Mouse (Mus musculus): ENCODE measurements around the gene Moap1.

Gene Moap1

DNA sequence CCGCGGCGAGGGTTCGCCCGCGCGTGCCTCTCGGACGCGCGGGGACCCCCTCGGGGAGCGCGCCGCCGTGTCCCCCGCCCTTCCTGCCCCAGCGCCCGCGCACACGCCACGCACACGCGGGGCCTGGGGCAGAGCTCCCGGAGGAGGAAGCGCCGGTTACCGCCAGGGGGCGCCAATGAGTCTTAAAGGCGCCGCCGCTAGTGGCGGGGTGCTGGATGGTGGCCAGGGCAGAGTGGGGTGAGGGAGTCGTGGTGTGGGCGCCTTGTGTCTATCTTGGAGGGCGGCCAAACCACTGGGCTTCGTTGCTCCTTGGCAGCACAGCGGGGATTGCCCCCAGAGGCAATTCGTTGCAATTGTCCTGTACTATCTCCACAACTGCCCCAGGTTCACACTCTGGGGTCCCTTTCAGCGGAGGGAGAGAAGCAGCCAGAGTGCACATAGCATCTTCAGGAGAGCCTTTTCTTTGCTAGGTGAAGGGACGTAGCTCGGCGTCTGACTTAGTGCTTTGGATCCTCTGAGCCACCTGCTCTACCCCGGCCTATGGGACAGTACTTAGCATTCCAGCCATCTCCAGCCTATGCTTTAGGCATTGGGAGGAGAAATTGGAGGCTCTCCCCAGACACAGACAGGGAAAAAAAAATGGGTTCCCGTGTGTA, 38.1 kb downstream of the Moap1 start:
- peak; percentile 95 to 98 for DNase-seq

DNA sequence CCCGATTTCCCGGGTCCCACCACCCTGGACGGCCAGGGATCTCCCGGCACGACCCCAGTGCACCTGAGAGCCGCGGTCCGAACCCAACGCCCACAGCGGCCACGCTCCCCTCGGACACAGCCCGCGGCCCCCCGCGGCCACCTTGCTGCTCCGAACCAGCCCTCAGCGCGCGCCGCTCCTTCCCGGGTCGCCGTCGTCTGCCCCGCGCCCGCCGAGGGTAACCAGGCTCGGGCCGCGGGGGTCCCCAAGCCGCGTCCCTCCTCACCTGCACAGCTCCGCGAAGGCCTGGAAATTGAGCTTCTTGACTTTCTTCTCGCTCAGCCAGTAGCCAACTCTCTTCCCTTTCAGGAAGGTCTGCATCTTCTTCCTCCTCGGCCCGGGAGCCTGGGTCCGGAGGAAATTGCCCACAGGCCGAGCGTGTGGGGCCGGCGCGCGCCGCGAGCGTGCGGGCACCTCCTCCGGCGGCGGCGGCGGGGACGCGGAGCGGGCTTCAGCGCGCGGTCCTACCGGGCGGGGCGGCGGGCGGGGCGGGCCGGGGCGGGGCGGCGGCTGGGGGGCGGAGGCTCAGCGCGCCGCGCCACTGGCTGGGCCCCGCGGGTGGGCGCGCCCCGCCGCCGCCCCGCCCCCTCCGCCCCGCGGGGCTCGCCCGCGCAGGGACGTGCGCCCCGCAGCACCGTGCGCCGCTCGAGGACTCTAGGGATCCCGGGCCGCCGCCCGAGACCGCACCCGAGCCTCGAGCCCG, 38.8 kb downstream of the Moap1 start, which contains the start of gene Itpk1:
Itpk1 (minus strand) TSS at position 474 of the 742 bp plus-strand sequence.
- DNase-seq, result peak; percentile 68 to 76

DNA sequence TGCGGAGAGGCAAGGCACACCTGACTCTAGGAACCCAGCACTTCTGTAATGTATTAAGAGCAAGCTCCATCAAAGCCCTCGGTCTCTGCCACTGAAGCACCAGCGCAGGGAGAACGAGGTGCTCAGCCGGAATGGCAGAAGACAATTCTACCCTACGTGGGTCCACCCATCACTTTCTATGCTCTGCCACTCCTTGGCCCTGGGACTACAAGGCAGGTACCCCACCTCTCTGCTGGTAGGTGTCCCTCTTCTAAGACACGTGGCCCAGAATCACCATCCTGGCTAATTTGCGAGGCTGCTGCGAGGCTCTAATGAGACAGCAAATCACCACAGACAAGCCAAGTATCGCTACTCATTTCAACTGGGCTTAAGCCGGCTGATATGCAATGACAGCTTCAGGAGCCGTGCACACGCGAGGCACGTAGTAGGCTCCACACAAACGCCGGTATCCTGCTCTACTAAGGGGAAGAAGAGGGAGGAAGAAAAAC, 39.5 kb downstream of the Moap1 start:
- peak in 1 of 2 experiments; percentile 48 for DNase-seq

DNA sequence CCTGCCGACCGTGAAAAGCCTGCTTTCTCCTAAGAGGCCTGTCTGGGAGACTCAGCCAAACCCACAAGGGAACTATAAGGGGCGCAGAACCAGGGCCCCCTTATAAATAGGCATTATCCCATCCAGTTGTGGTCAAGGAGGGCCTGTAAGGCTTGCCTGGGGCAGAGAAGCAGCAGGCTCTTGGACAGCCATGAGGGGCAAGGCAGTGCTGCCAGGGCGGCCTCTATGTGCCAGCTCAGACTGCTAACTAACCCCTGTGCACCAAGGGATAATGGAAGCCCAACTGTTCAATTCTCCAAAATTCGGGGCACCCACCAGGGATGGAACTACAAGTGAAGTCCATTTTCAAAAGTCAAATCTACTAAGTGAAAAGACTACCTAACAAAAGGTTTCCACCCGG, 40.0 kb downstream of the Moap1 start:
- DNase-seq, result peak in 1 of 2 experiments; percentile 59

DNA sequence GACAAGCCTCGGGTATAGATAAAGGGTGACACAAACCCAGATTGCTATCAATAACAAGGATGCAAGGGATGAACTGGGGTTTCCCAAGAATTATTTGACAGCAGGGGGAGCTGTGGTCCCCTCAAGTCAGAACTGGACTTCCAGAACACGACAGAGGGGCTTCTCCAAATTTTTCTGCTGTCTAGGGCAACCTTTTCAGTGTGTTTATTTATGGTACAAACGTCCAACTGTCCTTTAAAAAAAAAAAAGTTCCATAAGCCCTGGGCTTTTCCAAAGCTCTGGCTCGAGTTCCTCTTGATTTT, 40.4 kb downstream of the Moap1 start:
- peak; percentile 71 to 75 for DNase-seq

DNA sequence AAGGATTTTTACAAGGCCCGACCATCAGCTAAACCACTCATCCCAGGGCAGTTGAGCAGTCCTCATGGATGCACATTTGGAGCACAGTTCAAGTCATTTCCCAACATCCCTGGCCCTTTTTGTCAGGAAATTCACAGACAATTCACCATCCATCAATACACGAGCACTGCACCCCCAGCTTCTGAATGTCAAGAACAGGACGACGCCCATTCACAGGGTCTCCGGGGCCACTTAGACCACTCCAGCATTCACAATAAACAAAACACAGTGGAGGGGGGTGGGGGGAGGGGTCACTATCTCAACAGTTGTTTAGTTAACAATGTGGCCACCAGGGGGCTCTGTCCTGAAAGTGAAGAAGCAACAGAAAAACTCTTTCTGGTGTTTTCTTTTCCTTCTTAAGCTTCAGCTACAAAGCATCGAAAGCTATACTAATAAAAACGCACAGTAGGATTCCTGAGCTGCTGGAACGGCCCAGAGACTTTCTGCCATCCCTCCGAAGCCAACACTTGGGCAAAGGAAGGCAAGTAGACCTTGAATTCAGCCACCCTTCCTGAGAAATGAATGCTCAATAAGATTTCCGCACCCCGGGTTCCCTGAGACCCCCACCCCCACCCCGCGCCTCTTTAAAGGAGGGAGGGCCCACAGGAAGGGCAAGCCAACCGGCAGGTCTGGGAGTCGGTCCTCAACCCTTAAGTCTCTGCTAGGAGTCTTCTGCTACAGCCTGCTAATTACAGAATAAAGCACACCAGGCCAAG, 40.9 kb downstream of the Moap1 start:
- peak; percentile 91 to 97 for DNase-seq

DNA sequence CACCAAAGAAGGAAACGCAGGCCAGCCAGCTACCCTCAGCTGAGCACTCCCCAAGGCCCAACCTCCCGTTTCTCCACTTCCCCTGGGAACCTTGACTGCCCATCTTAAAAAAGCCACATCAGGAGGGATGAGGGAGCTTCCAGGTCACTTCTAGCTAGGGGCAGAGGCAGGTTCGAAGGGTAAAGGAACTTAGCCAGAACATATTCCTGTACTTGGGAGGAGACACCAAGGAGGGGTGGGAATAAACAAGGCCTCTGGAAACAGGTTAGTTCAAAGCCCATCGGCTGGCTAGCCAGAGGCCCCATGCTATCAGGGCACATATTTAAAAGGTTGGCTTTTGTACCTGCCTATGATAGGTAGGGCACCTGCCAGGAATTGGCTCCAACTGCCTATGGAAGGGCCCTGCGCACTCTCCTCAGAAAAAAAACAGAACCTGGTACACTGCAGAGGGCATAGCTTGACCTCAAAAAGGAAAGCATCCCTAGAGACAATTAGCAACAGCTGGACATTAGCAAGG, 41.7 kb downstream of the Moap1 start:
- no peak for DNase-seq

DNA sequence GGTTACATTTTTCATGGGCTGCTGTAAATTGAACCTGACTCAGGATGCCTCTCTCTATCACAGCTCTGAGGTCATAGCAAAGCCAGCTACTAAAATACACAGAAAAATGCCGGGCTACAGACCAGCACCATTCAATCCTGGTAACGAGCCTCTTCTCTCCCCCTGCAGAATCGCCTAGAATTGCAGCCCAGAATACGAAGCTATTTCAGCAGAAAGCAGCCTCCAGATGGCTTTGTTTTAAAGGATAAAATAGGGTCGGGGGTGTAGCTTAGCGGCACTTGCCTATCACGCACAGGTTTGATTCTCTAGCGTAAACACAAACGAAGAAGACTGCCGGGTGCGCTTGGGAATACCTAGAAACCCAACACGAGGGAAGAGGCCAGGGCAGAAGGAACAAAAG, 43.0 kb downstream of the Moap1 start:
- no peak for DNase-seq

DNA sequence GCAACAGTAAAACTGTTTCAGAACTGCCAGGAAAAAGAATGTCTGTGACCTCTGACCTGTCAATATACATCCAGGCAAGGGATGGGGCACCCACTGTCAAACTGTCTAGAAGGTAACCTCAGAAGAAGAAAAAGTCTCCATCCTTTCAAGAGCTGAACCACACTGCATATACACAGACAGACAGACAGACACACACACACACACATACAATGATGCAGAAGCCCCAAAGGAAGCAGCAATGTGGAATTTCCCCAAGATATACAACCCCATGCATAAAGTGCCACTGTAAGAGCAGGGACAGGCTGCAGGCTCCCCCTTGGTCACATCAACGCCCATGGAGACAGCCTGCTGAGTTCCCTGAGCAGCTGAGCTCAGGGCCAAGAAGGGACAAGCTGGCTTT, 44.3 kb downstream of the Moap1 start:
- DNase-seq, result no peak

DNA sequence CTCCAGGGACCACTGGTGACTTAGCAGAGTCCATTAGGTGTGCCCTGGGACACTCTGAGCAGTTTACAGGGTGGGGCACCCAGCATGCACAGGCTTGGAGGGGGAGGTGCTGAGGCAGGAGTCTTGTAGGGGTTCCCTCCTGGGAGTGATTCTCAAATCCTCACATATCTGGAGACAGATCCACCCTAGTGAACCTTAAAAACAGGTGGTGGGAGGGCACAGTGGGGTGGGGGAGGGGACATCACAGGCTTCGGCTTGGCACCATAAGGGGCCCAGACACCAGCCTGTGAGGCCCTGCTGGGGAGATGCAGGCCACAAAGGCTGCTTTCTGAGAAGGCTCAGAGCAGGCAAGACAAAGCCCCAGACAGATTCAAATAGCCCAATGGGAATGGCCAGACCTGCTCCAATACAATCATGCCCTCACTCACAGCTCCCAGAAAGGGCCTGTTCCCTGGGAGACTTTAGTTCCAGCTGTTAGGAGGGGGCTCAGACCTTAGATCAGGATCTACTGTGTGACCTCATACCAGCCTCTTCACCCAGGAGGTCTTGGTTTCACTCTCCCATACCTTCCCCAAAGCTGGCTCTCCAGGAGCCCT, 45.3 kb downstream of the Moap1 start:
- DNase-seq, result no peak

DNA sequence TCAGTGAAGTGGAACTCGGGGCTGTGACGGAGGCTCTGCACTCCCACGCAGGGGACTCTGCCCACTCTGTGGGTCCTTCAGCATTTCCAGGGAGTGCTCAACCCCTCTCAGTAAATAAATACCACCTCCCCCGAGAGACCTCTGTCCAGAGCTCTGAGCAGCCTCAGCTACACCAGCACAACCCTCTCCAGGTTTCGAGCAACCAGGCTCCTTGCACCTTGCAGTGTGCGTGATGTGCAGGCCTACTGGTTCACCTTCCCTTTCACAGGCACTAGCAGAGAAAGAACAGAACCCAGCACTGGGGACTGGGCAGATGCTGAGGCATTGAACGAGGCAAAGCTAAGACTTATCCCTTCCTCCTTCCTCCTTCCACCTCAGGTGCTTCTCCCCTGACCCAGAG, 46.1 kb downstream of the Moap1 start:
- DNase-seq, result no peak

DNA sequence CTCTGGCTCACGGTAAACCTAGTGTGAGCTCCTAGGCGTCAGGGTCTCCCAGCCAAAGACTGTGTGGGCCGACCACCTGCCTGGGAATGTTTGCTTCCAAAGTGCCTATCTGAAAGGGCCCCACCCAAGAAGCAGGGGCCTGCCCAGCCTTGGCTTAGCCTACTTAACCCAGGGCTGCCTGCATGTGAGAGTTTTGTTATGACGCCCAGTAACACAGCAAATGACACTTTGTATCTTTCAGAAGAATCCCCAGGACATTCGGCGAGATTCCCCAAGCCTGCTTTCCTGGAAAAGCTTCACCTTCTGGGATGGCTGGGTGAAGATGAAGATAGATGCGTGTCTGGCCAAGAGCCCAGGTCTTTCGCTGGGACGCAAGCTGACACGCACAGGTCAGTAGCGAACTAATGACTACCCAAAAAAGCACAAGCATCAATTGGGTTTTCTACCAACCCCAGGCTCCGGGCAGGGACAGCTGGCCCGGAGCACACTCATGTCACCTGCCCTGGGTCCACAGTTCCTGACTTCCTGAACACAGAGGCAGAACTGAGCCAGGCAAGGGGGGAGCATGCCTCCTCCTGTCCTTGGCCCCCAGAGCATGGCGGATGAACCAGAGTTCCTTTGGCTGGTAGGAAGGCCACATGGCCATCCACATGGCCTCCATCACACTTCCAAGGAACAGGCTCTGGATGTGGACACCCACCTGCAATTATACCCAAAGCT, 46.7 kb downstream of the Moap1 start:
- DNase-seq, result peak; percentile 23 to 31

DNA sequence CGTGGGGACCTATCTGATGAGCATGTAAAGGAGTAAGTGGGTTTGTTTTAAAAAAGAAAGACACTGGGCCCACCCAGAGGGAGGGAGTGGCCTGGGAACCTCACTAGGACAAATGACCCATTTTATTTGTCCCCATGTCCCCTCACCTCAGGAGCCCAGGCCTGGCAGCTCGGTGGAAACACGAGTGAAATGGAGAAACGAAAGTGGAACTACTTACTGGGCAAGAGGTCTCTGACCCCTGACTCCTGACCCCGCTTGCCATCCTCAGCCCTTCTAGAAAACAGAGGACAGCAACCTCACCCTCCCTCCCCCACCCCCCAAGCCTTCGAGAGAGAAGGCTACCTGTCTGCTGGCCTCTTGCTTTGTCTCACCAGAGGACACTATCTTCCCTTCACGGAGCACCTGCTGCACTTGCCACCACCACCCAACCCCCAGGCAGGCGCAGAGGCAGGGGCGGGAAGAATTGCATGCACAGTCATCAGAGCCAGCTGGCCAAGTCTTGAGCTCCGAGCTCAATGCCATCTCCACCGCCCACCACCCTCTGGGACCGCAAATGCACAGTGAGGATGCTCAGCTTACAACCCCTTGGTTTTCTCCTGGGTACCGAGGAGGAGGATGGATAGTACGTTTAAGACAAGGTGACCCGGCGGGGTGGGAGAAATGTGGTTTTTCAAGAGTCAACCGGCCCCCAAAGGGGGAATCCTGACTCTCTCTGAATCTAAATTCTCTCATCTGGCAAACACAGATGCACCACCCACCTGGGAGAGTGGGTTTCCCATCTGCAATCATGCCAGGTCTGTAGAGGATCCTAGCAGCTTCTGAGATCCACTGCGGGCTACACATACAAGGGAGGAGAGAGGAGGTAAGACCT, 47.9 kb downstream of the Moap1 start:
- DNase-seq, result peak; percentile 35 to 38
